Mouse (Mus musculus): ENCODE measurements around the gene Usf2. TPM values are rescaled to one million over a fixed set of nuclear protein-coding genes. Genes with fewer than 3 reads are reported as not detected.
"Not testable (repeated sequence)": the region's sequence is repeated elsewhere in the genome, so short reads cannot be mapped to it uniquely, and the experiment has no call there.

Usf2 gene
- polyA plus RNA-seq, 1 experiment from 2014 or later = 18.4 TPM

DNA sequence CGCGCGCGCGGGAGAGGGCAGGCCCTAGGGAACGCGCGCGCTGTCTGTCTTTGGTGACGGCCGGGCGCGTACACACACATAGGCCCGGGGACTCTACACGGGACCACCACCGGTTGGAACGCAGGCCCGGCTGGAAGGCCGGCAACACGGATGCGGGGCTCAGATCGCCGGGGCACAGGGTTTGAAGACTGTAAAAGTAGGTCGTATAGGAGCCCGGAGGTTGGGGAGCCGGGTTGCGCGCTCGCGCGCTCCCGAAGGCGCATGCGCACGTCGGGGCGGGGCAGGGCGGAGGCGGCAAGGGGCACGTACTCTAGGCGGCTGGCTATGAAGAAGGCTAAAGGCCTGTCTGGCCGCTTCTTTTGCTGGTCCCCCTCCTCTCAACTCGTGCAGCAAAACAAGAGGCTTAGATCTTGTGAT lies 772 bp upstream of the Usf2 start:
- H3K4me2 ChIP-seq = peak overlapping the region; percentile 89
- H3K9ac ChIP-seq = peak overlapping the region; percentile 100
- no peaks in the 10 kb centered on the region for H3K27me3 ChIP-seq (replicated peaks)
- no peaks in the 10 kb centered on the region for H3K9me3 ChIP-seq (replicated peaks)
- peak overlapping the region; percentile 97 for H3K4me3 ChIP-seq
- H3K36me3 ChIP-seq = peaks cover 40% of the 10 kb centered on the region
- ATAC-seq (ENCODE audit: insufficient number of reproducible peaks, low FRiP score) = peak; percentile 78
- H3K27ac ChIP-seq (ENCODE audit: poor library complexity, severe bottlenecking) = peak overlapping the region; percentile 98
- peaks cover 24% of the 10 kb centered on the region for H3K4me1 ChIP-seq (replicated peaks)
- under 1% methylated on average over 42 of the region's 43 CpGs for WGBS

DNA sequence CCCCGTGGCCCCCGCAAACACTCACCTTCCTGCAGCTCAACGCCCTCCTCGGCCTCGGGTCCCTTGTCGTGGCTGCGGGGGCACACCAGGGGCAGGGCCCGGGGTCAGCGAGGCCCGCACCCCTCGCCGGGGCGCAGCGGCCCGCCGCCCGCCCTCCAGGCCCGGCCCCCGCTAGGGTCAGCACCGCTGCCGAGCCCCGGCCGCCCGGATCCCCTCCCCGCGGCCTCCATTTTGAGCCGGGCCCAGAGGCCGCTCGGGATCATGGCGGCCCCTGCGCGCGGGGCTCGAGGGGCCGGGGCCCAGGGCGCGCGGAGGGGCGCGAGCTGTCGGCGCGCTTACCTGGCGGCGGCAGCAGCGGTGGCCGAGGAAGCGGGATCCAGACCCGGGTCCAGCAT lies 249 bp downstream of the Usf2 start:
- H3K4me1 ChIP-seq (replicated peaks) = peaks cover 19% of the 10 kb centered on the region
- 0% methylated on average over 36 of the region's 49 CpGs for WGBS

DNA sequence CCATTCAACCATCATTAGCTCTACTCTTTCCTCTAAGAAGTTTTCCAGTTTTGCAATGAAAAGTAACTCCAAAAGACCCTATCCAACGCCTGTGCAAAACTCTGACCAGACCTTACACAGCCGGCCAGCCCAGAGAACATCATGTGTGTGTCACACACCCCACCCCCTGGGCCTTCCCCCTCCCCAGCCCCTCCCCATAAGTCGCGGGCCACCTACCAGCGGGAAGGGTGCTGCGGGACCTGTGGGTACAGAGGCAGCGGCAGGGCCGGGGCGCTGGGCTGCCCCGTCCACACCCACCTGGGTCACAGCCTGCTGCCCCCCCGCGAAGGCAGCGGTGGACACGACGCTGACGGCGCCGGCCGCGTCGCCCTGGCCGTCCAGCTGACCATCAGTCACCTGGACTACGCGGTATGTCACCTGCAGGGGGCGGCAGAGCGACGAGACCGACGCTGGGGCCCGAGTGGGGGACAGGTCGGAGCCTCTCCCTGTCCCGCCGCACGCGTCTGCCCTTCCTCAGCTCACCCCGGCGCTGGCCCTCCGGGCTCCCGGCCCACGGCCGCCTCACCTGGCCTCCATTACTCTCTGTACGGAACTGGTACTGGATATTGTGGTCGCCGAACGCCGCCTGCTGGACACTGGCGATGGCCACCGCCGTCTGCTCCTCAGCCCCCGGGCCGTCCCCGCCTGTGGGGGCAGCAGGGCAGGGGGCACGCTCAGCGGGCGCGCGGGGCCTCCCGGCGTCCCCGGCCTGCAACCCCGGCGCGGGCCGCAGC lies 833 bp downstream of the Usf2 start:
- Histone ChIP-seq H3K27ac (ENCODE audit: poor library complexity, severe bottlenecking) (peak overlapping the region; percentile 98), H3K4me3 (peak overlapping the region; percentile 97), H3K9me3 (replicated peaks) (no peaks in the 10 kb centered on the region), H3K9ac (peak overlapping the region; percentile 100), H3K4me2 (peak overlapping the region; percentile 89), H3K27me3 (replicated peaks) (no peaks in the 10 kb centered on the region), H3K36me3 (peaks cover 55% of the 10 kb centered on the region), H3K4me1 (replicated peaks) (peaks cover 19% of the 10 kb centered on the region)
- ATAC-seq (ENCODE audit: insufficient number of reproducible peaks, low FRiP score) = peak; percentile 83
- WGBS = under 1% methylated on average over 52 of the region's 64 CpGs

More for the DNA sequence above, 249 bp downstream of the Usf2 start:
- Histone ChIP-seq H3K4me2 (peak overlapping the region; percentile 89), H3K27me3 (replicated peaks) (no peaks in the 10 kb centered on the region), H3K9ac (peak overlapping the region; percentile 100), H3K4me3 (peak overlapping the region; percentile 97), H3K27ac (ENCODE audit: poor library complexity, severe bottlenecking) (peak overlapping the region; percentile 98), H3K36me3 (peaks cover 49% of the 10 kb centered on the region), H3K9me3 (replicated peaks) (no peaks in the 10 kb centered on the region)
- peak; percentile 58 for ATAC-seq (ENCODE audit: insufficient number of reproducible peaks, low FRiP score)

DNA sequence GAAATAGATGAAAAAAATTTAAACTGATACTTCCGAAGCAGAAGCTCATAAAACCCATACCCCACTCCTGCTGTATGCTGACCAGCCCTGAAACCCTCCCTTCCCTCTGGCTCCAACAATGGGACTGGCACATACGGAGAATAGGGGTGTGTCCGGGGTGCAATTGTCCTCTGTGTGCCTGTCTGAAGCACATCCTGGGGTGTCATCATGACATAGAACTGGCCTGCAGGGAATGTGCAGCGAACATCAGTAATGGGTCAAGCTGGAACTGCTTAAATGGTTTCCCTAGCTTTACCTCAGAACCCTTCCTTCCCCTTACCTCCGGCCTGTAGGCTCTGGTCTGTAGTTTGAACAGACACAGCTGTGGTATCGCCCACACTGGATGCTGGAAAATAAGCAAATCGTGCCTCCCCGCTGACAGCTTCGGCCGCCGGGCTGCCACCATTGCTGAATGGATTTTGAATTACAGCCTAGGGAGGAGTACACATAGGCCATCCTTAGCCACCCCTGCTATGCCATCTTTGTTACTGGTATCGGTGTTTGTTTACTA lies 1.6 kb downstream of the Usf2 start:
- Histone ChIP-seq H3K9ac (peak overlapping the region; percentile 100; the same call in 1 of the 2 replicates), H3K4me1 (replicated peaks) (peaks cover 19% of the 10 kb centered on the region), H3K27me3 (replicated peaks) (no peaks in the 10 kb centered on the region), H3K36me3 (peaks cover 62% of the 10 kb centered on the region), H3K9me3 (replicated peaks) (no peaks in the 10 kb centered on the region), H3K4me2 (peak overlapping the region; percentile 89), H3K27ac (ENCODE audit: poor library complexity, severe bottlenecking) (no peak overlapping the region), H3K4me3 (peak overlapping the region; percentile 97)
- ATAC-seq (ENCODE audit: insufficient number of reproducible peaks, low FRiP score) = no peak
- WGBS = 89% methylated on average over 12 of the region's 12 CpGs

DNA sequence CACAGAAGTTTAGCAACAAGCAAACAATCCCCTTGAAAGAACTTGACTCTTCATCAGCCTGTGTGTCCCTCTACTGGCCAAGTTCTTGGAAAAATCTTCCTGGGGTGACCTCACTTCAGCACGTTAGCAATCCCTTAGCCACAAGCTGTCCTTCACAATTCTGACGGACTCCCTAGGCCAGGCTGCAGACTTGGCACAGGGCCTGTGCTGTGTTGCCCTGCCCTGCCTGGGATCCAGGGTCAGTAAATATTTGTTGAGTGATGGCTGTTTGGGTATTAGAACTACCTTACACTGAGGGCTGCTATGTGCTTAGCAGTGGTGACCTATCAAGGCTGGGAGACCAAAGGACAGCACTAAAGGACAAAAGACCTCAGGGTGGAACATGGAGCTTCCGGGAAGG lies 2.6 kb downstream of the Usf2 start:
- no peak for ATAC-seq (ENCODE audit: insufficient number of reproducible peaks, low FRiP score)
- no peaks in the 10 kb centered on the region for H3K27me3 ChIP-seq (replicated peaks)
- H3K27ac ChIP-seq (ENCODE audit: poor library complexity, severe bottlenecking) = no peak overlapping the region
- H3K4me3 ChIP-seq = no peak overlapping the region
- no peak overlapping the region for H3K9ac ChIP-seq
- peaks cover 19% of the 10 kb centered on the region for H3K4me1 ChIP-seq (replicated peaks)
- WGBS = 82% methylated on average over 3 of the region's 3 CpGs
- no peak overlapping the region for H3K4me2 ChIP-seq
- H3K9me3 ChIP-seq (replicated peaks) = no peaks in the 10 kb centered on the region
- H3K36me3 ChIP-seq = peaks cover 68% of the 10 kb centered on the region

DNA sequence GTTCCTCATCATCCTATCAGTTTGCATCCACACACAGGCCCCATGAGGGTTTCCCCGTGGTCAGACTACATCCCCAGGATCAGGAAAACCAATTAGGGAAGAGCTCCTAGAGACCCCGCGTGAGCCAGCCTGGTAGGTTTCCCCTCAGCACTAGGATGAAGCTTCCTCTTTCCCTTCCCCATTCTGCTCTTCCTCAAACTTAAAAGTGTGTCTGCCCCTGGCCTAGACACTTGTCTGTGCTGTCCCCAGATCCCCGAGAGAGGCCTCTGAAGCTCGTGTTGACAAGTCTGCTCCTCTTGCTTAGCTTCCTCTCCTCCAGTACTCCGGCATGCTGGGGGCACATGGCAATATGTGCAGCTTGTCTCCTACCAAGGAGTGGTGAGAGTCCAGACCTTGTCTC lies 3.1 kb downstream of the Usf2 start:
- H3K36me3 ChIP-seq = peaks cover 67% of the 10 kb centered on the region

DNA sequence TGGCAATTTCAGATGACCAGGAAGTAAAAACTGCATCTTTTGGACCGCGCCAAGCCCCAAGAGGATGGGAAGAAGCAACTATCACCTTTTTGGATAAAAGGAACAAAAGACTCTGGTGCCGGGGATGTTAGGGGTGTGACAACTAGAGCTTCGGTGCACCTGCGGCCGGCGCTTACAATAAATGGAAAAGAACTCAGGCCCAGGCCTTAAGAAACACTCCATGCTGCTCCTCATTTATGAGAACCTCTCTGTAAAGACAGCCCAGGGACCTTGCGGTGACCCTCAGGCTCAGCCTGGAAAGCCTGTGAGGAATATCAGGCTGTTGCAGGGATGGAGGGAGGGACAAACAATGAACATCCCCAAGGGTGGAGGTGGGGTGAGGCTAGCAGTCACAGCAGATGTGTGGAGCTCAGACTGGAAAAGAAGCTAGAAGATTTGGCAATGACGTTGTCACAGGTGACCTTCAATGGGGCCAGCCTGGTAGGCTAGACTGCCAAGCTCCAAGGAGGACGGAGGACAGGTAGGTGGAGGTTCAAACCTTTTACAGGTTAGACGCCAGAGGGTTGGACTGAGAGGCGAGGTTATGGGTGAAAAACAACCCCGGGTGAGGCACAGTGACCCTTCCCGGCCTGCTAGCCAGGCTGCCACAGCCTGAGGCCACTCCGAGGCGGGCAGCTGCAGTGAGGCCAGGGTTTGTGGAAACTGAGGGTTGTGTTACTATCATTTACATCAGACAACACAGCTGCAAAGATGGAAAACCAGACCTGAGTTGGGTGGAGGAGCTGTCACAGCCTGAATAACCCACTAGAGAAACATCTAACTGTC lies 4.0 kb downstream of the Usf2 start:
- H3K36me3 ChIP-seq = peaks cover 67% of the 10 kb centered on the region
- no peak overlapping the region for H3K9ac ChIP-seq
- no peak for ATAC-seq (ENCODE audit: insufficient number of reproducible peaks, low FRiP score)
- no peak overlapping the region for H3K27ac ChIP-seq (ENCODE audit: poor library complexity, severe bottlenecking)
- WGBS = 92% methylated on average over 16 of the region's 16 CpGs
- no peak overlapping the region for H3K4me3 ChIP-seq
- H3K27me3 ChIP-seq (replicated peaks) = no peaks in the 10 kb centered on the region
- H3K4me1 ChIP-seq (replicated peaks) = peaks cover 10% of the 10 kb centered on the region
- H3K9me3 ChIP-seq (replicated peaks) = no peaks in the 10 kb centered on the region
- H3K4me2 ChIP-seq = no peak overlapping the region

More for the DNA sequence above, 3.1 kb downstream of the Usf2 start:
- H3K27me3 ChIP-seq (replicated peaks) = no peaks in the 10 kb centered on the region
- WGBS = 82% methylated on average over 6 of the region's 6 CpGs
- H3K9ac ChIP-seq = no peak overlapping the region
- no peak overlapping the region for H3K27ac ChIP-seq (ENCODE audit: poor library complexity, severe bottlenecking)
- no peaks in the 10 kb centered on the region for H3K9me3 ChIP-seq (replicated peaks)
- no peak overlapping the region for H3K4me3 ChIP-seq
- no peak for ATAC-seq (ENCODE audit: insufficient number of reproducible peaks, low FRiP score)
- peaks cover 17% of the 10 kb centered on the region for H3K4me1 ChIP-seq (replicated peaks)
- H3K4me2 ChIP-seq = no peak overlapping the region

DNA sequence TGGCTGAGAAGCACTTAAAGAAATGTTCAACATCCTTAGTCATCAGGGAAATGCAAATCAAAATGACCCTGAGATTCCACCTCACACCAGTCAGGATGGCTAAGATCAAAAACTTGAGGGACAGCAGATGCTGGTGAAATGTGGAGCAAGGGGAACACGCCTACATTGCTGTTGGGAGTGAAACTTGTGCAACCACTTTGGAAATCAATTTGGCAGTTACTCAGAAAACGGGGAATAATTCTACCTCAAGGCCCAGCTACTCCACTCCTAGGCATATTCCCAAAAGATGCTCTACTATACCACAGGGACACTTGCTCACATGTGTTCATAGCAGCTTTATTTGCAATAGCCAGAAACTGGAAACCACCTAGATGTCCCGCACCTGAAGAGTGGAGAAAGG lies 6.7 kb downstream of the Usf2 start:
- H3K9ac ChIP-seq; H3K4me3 ChIP-seq; H3K4me2 ChIP-seq; H3K9me3 ChIP-seq (replicated peaks); H3K4me1 ChIP-seq (replicated peaks); H3K27me3 ChIP-seq (replicated peaks); ATAC-seq (ENCODE audit: insufficient number of reproducible peaks, low FRiP score); H3K27ac ChIP-seq (ENCODE audit: poor library complexity, severe bottlenecking): not testable (repeated sequence)
- WGBS = 87% methylated on average over 3 of the region's 3 CpGs
- peaks cover 80% of the 10 kb centered on the region for H3K36me3 ChIP-seq

DNA sequence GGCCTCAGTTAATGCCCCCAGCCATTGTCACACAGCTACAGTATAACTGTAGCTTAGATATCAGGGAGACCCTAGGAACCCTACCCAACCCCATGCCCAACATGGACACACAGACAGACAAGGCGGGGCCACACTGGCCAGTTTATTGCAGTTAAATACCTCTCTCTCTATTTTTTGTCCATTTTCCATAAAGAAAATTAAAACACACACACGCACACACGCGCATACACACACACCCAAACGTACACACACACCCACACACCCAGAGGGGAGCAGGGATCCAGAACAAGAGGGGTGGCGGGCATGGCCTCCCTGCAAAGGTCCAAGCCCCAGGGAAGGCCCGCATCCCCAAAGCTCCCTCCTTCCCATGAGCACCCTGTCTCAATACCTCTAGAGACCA lies 10.7 kb downstream of the Usf2 start:
- H3K36me3 ChIP-seq = peaks cover 41% of the 10 kb centered on the region
- H3K27ac ChIP-seq (ENCODE audit: poor library complexity, severe bottlenecking) = no peak overlapping the region
- ATAC-seq (ENCODE audit: insufficient number of reproducible peaks, low FRiP score) = no peak
- 0 out of 2 replicates have a peak, but pooled peaks cover 3% of the 10 kb centered on the region for H3K4me1 ChIP-seq (replicated peaks)
- no peak overlapping the region for H3K4me3 ChIP-seq
- WGBS = 93% methylated on average over 7 of the region's 7 CpGs
- H3K9me3 ChIP-seq (replicated peaks) = no peaks in the 10 kb centered on the region
- H3K4me2 ChIP-seq = no peak overlapping the region
- no peaks in the 10 kb centered on the region for H3K27me3 ChIP-seq (replicated peaks)
- H3K9ac ChIP-seq = no peak overlapping the region

DNA sequence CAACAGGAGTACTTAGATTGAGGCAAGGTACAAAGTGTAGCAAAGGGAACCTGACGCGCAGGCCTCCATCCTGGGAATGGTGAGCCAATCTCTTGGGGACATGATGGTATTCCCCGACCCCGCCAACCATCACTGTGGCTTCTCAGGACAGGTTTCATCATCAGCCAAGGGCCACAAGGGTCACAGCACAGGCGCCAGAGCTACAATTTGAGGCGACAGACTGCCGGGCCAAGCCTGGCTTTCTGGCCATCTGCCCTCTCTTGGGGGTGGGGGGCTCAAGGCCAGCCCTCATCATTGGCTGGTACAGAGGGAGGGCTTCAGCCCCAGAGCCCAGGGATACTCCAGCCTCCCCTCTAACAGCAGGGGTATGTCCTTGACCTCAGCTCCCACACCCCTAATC lies 11.1 kb downstream of the Usf2 start:
- not testable (repeated sequence) for H3K27me3 ChIP-seq (replicated peaks); H3K4me3 ChIP-seq; H3K4me2 ChIP-seq; H3K4me1 ChIP-seq (replicated peaks); H3K9ac ChIP-seq; H3K27ac ChIP-seq (ENCODE audit: poor library complexity, severe bottlenecking); ATAC-seq (ENCODE audit: insufficient number of reproducible peaks, low FRiP score); H3K9me3 ChIP-seq (replicated peaks)
- WGBS = 83% methylated on average over 7 of the region's 7 CpGs
- peaks cover 37% of the 10 kb centered on the region for H3K36me3 ChIP-seq

DNA sequence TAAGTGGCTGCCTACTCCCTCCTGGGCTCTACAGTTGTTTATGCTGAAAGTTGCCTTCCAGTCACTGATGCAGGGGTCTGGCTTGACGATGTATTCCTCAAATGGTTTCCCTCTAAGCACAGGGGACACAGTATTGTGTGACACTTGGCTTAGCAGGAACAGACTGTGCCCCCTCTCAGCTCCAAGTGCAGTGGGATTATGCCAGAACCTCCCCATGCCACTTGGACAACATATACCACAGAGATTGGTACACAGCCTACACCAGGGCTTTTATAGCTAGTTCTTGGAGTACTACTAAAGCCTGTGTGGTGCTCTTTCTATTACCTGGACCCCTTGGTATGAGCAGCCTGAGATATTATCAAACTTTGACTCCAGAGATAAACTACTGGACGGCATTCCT lies 11.9 kb downstream of the Usf2 start:
- H3K4me2 ChIP-seq; H3K27me3 ChIP-seq (replicated peaks); H3K4me3 ChIP-seq; H3K27ac ChIP-seq (ENCODE audit: poor library complexity, severe bottlenecking); H3K4me1 ChIP-seq (replicated peaks); ATAC-seq (ENCODE audit: insufficient number of reproducible peaks, low FRiP score); H3K9ac ChIP-seq; H3K9me3 ChIP-seq (replicated peaks): not testable (repeated sequence)
- H3K36me3 ChIP-seq = peaks cover 30% of the 10 kb centered on the region
- WGBS = 47% methylated on average over 2 of the region's 2 CpGs

Measured in heart, embryonic 12.5 days (tissue).